Mouse (Mus musculus): Measurements from ENCODE around the gene Spata2l. TPM values are rescaled to one million over a fixed set of nuclear protein-coding genes. Genes with fewer than 3 reads are reported as not detected.
A peak's percentile ranks its signal among the peaks of the same experiment; 100 is the strongest.
"Not testable (repeated sequence)": the region's sequence is repeated elsewhere in the genome, so short reads cannot be mapped to it uniquely, and the experiment has no call there.

Gene Spata2l
- total RNA-seq, 1 experiment from 2014 or later = 3.5 TPM

GRCm38 (mm10) chr8:123250940-123251339 is 14.9 kb upstream of the Spata2l start:
- ATAC-seq (ENCODE audit: extremely low read depth, insufficient number of reproducible peaks, low FRiP score, poor library complexity, severe bottlenecking) = no peak

- 0 out of 2 replicates have a peak, but pooled peaks have one; percentile 30 for ATAC-seq (ENCODE audit: extremely low read depth, insufficient number of reproducible peaks, low FRiP score, poor library complexity, severe bottlenecking)
Observed at GRCm38 (mm10) chr8:123248596-123248995, 12.6 kb upstream of the Spata2l start.

- ATAC-seq (ENCODE audit: extremely low read depth, insufficient number of reproducible peaks, low FRiP score, poor library complexity, severe bottlenecking) = no peak
Observed at GRCm38 (mm10) chr8:123247748-123248147, 11.7 kb upstream of the Spata2l start.

GRCm38 (mm10) chr8:123245543-123245942 is 9.5 kb upstream of the Spata2l start:
- no peak for ATAC-seq (ENCODE audit: extremely low read depth, insufficient number of reproducible peaks, low FRiP score, poor library complexity, severe bottlenecking)

- no peak for ATAC-seq (ENCODE audit: extremely low read depth, insufficient number of reproducible peaks, low FRiP score, poor library complexity, severe bottlenecking)
Observed at GRCm38 (mm10) chr8:123244382-123244781, 8.3 kb upstream of the Spata2l start.

- no peak for ATAC-seq (ENCODE audit: extremely low read depth, insufficient number of reproducible peaks, low FRiP score, poor library complexity, severe bottlenecking)
Observed at GRCm38 (mm10) chr8:123243053-123243452, 7.0 kb upstream of the Spata2l start.

GRCm38 (mm10) chr8:123242107-123242923 is 6.3 kb upstream of the Spata2l start:
- no peak for ATAC-seq (ENCODE audit: extremely low read depth, insufficient number of reproducible peaks, low FRiP score, poor library complexity, severe bottlenecking)

- ATAC-seq (ENCODE audit: extremely low read depth, insufficient number of reproducible peaks, low FRiP score, poor library complexity, severe bottlenecking) = no peak
Observed at GRCm38 (mm10) chr8:123239398-123239797, 3.4 kb upstream of the Spata2l start.

GRCm38 (mm10) chr8:123234918-123235519 is 1.0 kb downstream of the Spata2l start:
- ATAC-seq (ENCODE audit: extremely low read depth, insufficient number of reproducible peaks, low FRiP score, poor library complexity, severe bottlenecking) = no peak

- ATAC-seq (ENCODE audit: extremely low read depth, insufficient number of reproducible peaks, low FRiP score, poor library complexity, severe bottlenecking) = no peak
Observed at GRCm38 (mm10) chr8:123233760-123234159, 2.3 kb downstream of the Spata2l start.

- ATAC-seq (ENCODE audit: extremely low read depth, insufficient number of reproducible peaks, low FRiP score, poor library complexity, severe bottlenecking) = no peak
Observed at GRCm38 (mm10) chr8:123233300-123233699, 2.7 kb downstream of the Spata2l start.

GRCm38 (mm10) chr8:123232553-123232952 is 3.5 kb downstream of the Spata2l start:
- no peak for ATAC-seq (ENCODE audit: extremely low read depth, insufficient number of reproducible peaks, low FRiP score, poor library complexity, severe bottlenecking)

- ATAC-seq (ENCODE audit: extremely low read depth, insufficient number of reproducible peaks, low FRiP score, poor library complexity, severe bottlenecking) = no peak
Observed at GRCm38 (mm10) chr8:123231742-123232141, 4.3 kb downstream of the Spata2l start.

GRCm38 (mm10) chr8:123230326-123230725 is 5.7 kb downstream of the Spata2l start:
- not testable (repeated sequence) for ATAC-seq (ENCODE audit: extremely low read depth, insufficient number of reproducible peaks, low FRiP score, poor library complexity, severe bottlenecking)

GRCm38 (mm10) chr8:123228416-123228815 is 7.6 kb downstream of the Spata2l start:
- no peak for ATAC-seq (ENCODE audit: extremely low read depth, insufficient number of reproducible peaks, low FRiP score, poor library complexity, severe bottlenecking)

GRCm38 (mm10) chr8:123224278-123225266 is 11.5 kb downstream of the Spata2l start, which contains the start of gene Cdk10:
Gene Cdk10, plus strand, starts transcription at chr8:123224842.
- peak; percentile 82 for ATAC-seq (ENCODE audit: extremely low read depth, insufficient number of reproducible peaks, low FRiP score, poor library complexity, severe bottlenecking)

- no peak for ATAC-seq (ENCODE audit: extremely low read depth, insufficient number of reproducible peaks, low FRiP score, poor library complexity, severe bottlenecking)
Observed at GRCm38 (mm10) chr8:123220917-123221316, 15.1 kb downstream of the Spata2l start.

GRCm38 (mm10) chr8:123215430-123215829 is 20.6 kb downstream of the Spata2l start:
- no peak for ATAC-seq (ENCODE audit: extremely low read depth, insufficient number of reproducible peaks, low FRiP score, poor library complexity, severe bottlenecking)

- no peak for ATAC-seq (ENCODE audit: extremely low read depth, insufficient number of reproducible peaks, low FRiP score, poor library complexity, severe bottlenecking)
Observed at GRCm38 (mm10) chr8:123213118-123213772, 22.8 kb downstream of the Spata2l start.
